Comparison of ENCODE assay signal across 8 mouse cellular contexts in the genomic region with DNA sequence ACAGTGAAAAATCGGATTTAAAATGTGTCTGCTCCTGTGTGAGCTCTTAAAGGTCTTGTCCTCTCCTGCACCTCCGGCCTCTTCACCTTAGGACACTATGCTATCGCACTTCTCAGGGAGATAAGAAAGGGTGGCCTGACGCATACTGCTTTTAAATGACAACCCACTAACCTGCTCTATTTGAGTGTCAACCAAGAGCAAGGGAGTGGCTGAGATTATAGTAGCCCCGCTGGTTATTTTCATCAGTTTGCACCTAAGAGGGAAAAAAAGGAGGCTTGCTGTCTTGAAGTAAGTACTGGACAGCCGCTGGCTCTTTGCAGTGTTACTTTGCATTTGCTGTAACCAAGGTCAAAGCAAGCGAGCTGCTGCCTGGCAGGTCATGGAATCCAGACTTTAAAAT. TPM values are rescaled to one million over a fixed set of nuclear protein-coding genes. Genes with fewer than 3 reads are reported as not detected.
DNase-seq lines count a peak whose midpoint lies in the region; ATAC-seq and TF ChIP-seq lines count a peak whose summit lies in the region.

No protein-coding gene starts in this region.

- intact Hi-C loops in left cerebral cortex, postnatal 25 days (cut with DNase I) = no loop called here

- TF ChIP-seq CTCF in cortical plate, adult 2 months (IDR thresholded peaks at IDR 0.05; ENCODE audit: extremely low read depth, insufficient read depth, low read length) = no peak

- ATAC-seq in heart, embryonic 16.5 days (replicated peaks; ENCODE audit: extremely low read depth, insufficient read depth, low FRiP score) = no peak
- no peak for ATAC-seq in hindbrain, embryonic 15.5 days (ENCODE audit: low FRiP score, low read depth)
- no peak for ATAC-seq in midbrain, embryonic 16.5 days

- H3K4me3 ChIP-seq in heart, embryonic 16.5 days (ENCODE audit: low read length) = peak overlapping the region; percentile 95
- peak overlapping the region; percentile 97 for H3K4me3 ChIP-seq in cortical plate, adult 2 months (ENCODE audit: insufficient read depth, low read length)
- peak overlapping the region; percentile 84 for H3K4me3 ChIP-seq in hindbrain, embryonic 15.5 days
- H3K4me3 ChIP-seq in midbrain, embryonic 16.5 days (ENCODE audit: low read depth, low read length) = peak overlapping the region; percentile 92

- H3K4me1 ChIP-seq in heart, embryonic 16.5 days (ENCODE audit: control insufficient read depth, insufficient read depth, low read length) = peaks cover 17% of the 10 kb centered on the region
- peaks cover 2% of the 10 kb centered on the region; the same call in 1 of the 2 replicates for H3K4me1 ChIP-seq in cortical plate, adult 2 months (ENCODE audit: control insufficient read depth, insufficient read depth, low read length)
- H3K4me1 ChIP-seq in hindbrain, embryonic 15.5 days (replicated peaks) = peaks cover 22% of the 10 kb centered on the region
- peaks cover 15% of the 10 kb centered on the region for H3K4me1 ChIP-seq in midbrain, embryonic 16.5 days (ENCODE audit: control insufficient read depth, insufficient read depth, low read length)

- whole genome bisulfite sequencing in heart, embryonic 16.5 days = 29% methylated on average over 7 of the region's 7 CpGs
- 79% methylated on average over 7 of the region's 7 CpGs for WGBS in hindbrain, embryonic 15.5 days
- WGBS in midbrain, embryonic 16.5 days = 72% methylated on average over 7 of the region's 7 CpGs

- 0 out of 2 replicates have a peak, but pooled peaks cover 2% of the 10 kb centered on the region for H3K9me3 ChIP-seq in heart, embryonic 16.5 days (replicated peaks; ENCODE audit: control insufficient read depth, low read length)
- H3K9me3 ChIP-seq in hindbrain, embryonic 15.5 days = no peaks in the 10 kb centered on the region
- 0 out of 2 replicates have a peak, but pooled peaks cover 3% of the 10 kb centered on the region for H3K9me3 ChIP-seq in midbrain, embryonic 16.5 days (replicated peaks; ENCODE audit: control insufficient read depth, low read length, poor library complexity, severe bottlenecking)

- no peak for DNase-seq in heart, adult 11 months
- DNase-seq in frontal cortex, postnatal 10 days (ENCODE audit: low spot score in 2 of 2) = no peak
- DNase-seq in left cerebral cortex, adult 18-20 months (ENCODE audit: low spot score in 2 of 2) = no peak
- DNase-seq in left cerebral cortex, postnatal 25 days (ENCODE audit: low spot score in 2 of 2) = no peak

- H3K27ac ChIP-seq in heart, embryonic 16.5 days (ENCODE audit: low read length) = peak overlapping the region; percentile 99
- peak overlapping the region; percentile 99; the same call in 1 of the 2 replicates for H3K27ac ChIP-seq in cortical plate, adult 2 months (ENCODE audit: insufficient read depth, low read length)
- peak overlapping the region; percentile 99; the same call in 1 of the 2 replicates for H3K27ac ChIP-seq in hindbrain, embryonic 15.5 days (replicated peaks)
- peak overlapping the region; percentile 99 for H3K27ac ChIP-seq in midbrain, embryonic 16.5 days (ENCODE audit: low read length)

- H3K36me3 ChIP-seq in heart, embryonic 16.5 days (ENCODE audit: control insufficient read depth, insufficient read depth) = no peaks in the 10 kb centered on the region
- H3K36me3 ChIP-seq in hindbrain, embryonic 15.5 days = no peaks in the 10 kb centered on the region
- no peaks in the 10 kb centered on the region for H3K36me3 ChIP-seq in midbrain, embryonic 16.5 days (ENCODE audit: control insufficient read depth, insufficient read depth, low read length)

- no peak for TF ChIP-seq POLR2A in cortical plate, adult 2 months (IDR thresholded peaks at IDR 0.05; ENCODE audit: extremely low read depth, insufficient read depth, low read length)

- peak overlapping the region; percentile 89 for H3K9ac ChIP-seq in heart, embryonic 16.5 days (ENCODE audit: low read length)
- H3K9ac ChIP-seq in hindbrain, embryonic 15.5 days = peak overlapping the region; percentile 75
- H3K9ac ChIP-seq in midbrain, embryonic 16.5 days (ENCODE audit: low read depth, low read length) = peak overlapping the region; percentile 95

- H3K27me3 ChIP-seq in heart, embryonic 16.5 days (ENCODE audit: control insufficient read depth, insufficient read depth, low read length) = no peaks in the 10 kb centered on the region
- H3K27me3 ChIP-seq in hindbrain, embryonic 15.5 days = no peaks in the 10 kb centered on the region
- H3K27me3 ChIP-seq in midbrain, embryonic 16.5 days (ENCODE audit: control insufficient read depth, insufficient read depth, low read depth, low read length) = no peaks in the 10 kb centered on the region

- peak overlapping the region; percentile 93 for H3K4me2 ChIP-seq in heart, embryonic 16.5 days (ENCODE audit: low read depth, low read length)
- peak overlapping the region; percentile 70 for H3K4me2 ChIP-seq in hindbrain, embryonic 15.5 days
- H3K4me2 ChIP-seq in midbrain, embryonic 16.5 days (ENCODE audit: low read length) = peak overlapping the region; percentile 84

RNA-seq across cellular contexts. Expression of gene Sgms1, which starts 0.6 kb away (rescaled TPM):
- polyA plus RNA-seq in heart, embryonic 16.5 days (2015; fragmentation: Nextera tagmentation; extraction: Ambion mirVana) = 40.1 and 41.3 TPM in 2 replicates
- polyA plus RNA-seq in cortical plate, adult 2 months (2012; rRNA removed) = 34.3 and 37.6 TPM in 2 replicates
- polyA plus RNA-seq in hindbrain, embryonic 15.5 days (2015; fragmentation: Nextera tagmentation; extraction: Ambion mirVana) = 21.7 and 22.7 TPM in 2 replicates
- polyA plus RNA-seq in midbrain, embryonic 16.5 days (2015; fragmentation: Nextera tagmentation; extraction: Ambion mirVana) = 20.2 and 21.5 TPM in 2 replicates
- 10 to 100 TPM; 45.3 to 46.0 TPM for total RNA-seq in left cerebral cortex, adult 18-20 months (2021)
- 10 to 100 TPM; 44.2 to 53.5 TPM for total RNA-seq in left cerebral cortex, postnatal 25 days (2021)
